In the genomic region with DNA sequence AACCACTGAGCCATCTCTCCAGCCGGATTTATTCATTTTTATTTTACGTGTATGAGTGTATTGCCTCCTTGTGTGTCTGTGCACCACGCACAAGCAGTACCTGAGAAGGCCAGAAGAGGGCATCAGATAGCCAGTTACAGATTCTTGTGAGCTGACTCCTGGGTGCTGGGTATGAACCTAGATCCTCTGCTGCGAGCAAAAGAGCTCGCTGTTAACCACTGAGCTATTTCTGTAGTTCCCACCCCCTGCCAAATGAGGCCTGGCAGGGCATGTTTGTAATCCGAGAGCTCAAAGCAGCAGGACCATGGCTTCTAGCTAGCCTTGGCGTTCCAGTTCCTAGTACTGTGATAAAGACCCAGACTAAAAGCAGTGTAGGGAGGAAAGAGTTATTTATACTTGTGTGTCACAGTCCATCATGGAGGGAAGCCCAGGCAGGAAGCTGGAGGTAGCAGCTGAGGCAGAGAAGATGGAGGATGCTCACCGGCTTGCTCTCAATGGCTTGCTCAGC, we compare ENCODE assay signal across 8 mouse cellular contexts. TPM values are rescaled to one million over a fixed set of nuclear protein-coding genes. Genes with fewer than 3 reads are reported as not detected.
DNase-seq lines count a peak whose midpoint lies in the region; ATAC-seq and TF ChIP-seq lines count a peak whose summit lies in the region.

No protein-coding gene starts in this region.

- no peaks in the 10 kb centered on the region for H3K36me3 ChIP-seq in lung, postnatal 0 days (ENCODE audit: insufficient read depth, low read length)

- H3K4me1 ChIP-seq in lung, postnatal 0 days (ENCODE audit: insufficient read depth, low read depth, low read length) = no peaks in the 10 kb centered on the region

- TF ChIP-seq EP300 in lung, postnatal 0 days (IDR thresholded peaks at IDR 0.05) = no peak

- H3K27me3 ChIP-seq in lung, postnatal 0 days (replicated peaks; ENCODE audit: insufficient read depth, low read length) = no peaks in the 10 kb centered on the region

- peak; percentile 86 for TF ChIP-seq CTCF in lung, postnatal 0 days (IDR thresholded peaks at IDR 0.05)

- no peak overlapping the region for H3K9ac ChIP-seq in lung, postnatal 0 days (replicated peaks; ENCODE audit: low read depth)

- no peak overlapping the region for H3K4me3 ChIP-seq in lung, postnatal 0 days (ENCODE audit: low read depth, low read length)

- peak; percentile 85 for ATAC-seq in frontal cortex, adult (ENCODE audit: low TSS enrichment)
- peak; percentile 80 to 86 for ATAC-seq in hematopoietic stem cell, adult 5-6 weeks (replicated peaks in 1 of 2; ENCODE audit: insufficient read depth in 1 of 2, low FRiP score in 2 of 2, low TSS enrichment in 1 of 2, low read depth in 1 of 2, poor library complexity in 2 of 2, severe bottlenecking in 2 of 2)
- peak; percentile 79 for ATAC-seq in lung, postnatal 0 days

- H3K4me2 ChIP-seq in lung, postnatal 0 days (replicated peaks; ENCODE audit: low read depth, low read length) = no peak overlapping the region

- peak; percentile 99 for DNase-seq in NIH3T3 (ENCODE audit: low read depth)
- DNase-seq in cerebellum, adult 9-10 months = peak; percentile 95
- DNase-seq in layer of hippocampus, postnatal 10 days (ENCODE audit: low spot score in 2 of 2) = peak; percentile 92 to 95
- peak; percentile 91 for DNase-seq in lung, postnatal 0 days (ENCODE audit: low spot score)
- DNase-seq in retina, postnatal 1 day = peak; percentile 90
- peak; percentile 93 for DNase-seq in thymus, postnatal 4 days

- 9% methylated on average over 8 of the region's 8 CpGs for WGBS in lung, postnatal 0 days

- peak overlapping the region; percentile 38; the same call in 1 of the 2 replicates for H3K27ac ChIP-seq in lung, postnatal 0 days (ENCODE audit: low read length)

- H3K9me3 ChIP-seq in lung, postnatal 0 days (ENCODE audit: low read length) = no peaks in the 10 kb centered on the region

RNA-seq across cellular contexts. Expression of gene Scyl1, which starts 16.0 kb away (rescaled TPM):
- 22.5 and 30.9 TPM in 2 replicates for total RNA-seq in hematopoietic stem cell, adult 5-6 weeks (2017)
- total RNA-seq in layer of hippocampus, postnatal 10 days (2021) = 10 to 100 TPM; 67.3 to 72.8 TPM
- 64.6 TPM in 2 replicates for polyA plus RNA-seq in lung, postnatal 0 days (2015; fragmentation: Nextera tagmentation; extraction: Ambion mirVana)

RNA-seq across cellular contexts. Expression of gene Ltbp3, which starts 46.5 kb away (rescaled TPM):
- total RNA-seq in hematopoietic stem cell, adult 5-6 weeks (2017) = 23.5 and 46.0 TPM in 2 replicates
- total RNA-seq in layer of hippocampus, postnatal 10 days (2021) = 10 to 100 TPM; 33.4 to 35.4 TPM
- 51.9 and 59.6 TPM in 2 replicates for polyA plus RNA-seq in lung, postnatal 0 days (2015; fragmentation: Nextera tagmentation; extraction: Ambion mirVana)

RNA-seq across cellular contexts. Expression of gene Fam89b, which starts 57.7 kb away (rescaled TPM):
- total RNA-seq in hematopoietic stem cell, adult 5-6 weeks (2017) = 22.8 and 27.0 TPM in 2 replicates
- total RNA-seq in layer of hippocampus, postnatal 10 days (2021) = 10 to 100 TPM; 44.4 to 46.5 TPM
- polyA plus RNA-seq in lung, postnatal 0 days (2015; fragmentation: Nextera tagmentation; extraction: Ambion mirVana) = 120 and 126 TPM in 2 replicates
